Mouse (Mus musculus) c-Kit-negative CD71-positive TER-119-positive erythroid progenitor cells, embryonic 14.5 days (primary cell): ENCODE data around the gene Mier2.

ENCODE experiments used
- DNase-seq: peaks from one replicate; pipeline ENCODE4 v3.0.0-alpha.2; 2013; ENCODE audit warnings: low read depth, low spot score

The Mier2 gene

DNA sequence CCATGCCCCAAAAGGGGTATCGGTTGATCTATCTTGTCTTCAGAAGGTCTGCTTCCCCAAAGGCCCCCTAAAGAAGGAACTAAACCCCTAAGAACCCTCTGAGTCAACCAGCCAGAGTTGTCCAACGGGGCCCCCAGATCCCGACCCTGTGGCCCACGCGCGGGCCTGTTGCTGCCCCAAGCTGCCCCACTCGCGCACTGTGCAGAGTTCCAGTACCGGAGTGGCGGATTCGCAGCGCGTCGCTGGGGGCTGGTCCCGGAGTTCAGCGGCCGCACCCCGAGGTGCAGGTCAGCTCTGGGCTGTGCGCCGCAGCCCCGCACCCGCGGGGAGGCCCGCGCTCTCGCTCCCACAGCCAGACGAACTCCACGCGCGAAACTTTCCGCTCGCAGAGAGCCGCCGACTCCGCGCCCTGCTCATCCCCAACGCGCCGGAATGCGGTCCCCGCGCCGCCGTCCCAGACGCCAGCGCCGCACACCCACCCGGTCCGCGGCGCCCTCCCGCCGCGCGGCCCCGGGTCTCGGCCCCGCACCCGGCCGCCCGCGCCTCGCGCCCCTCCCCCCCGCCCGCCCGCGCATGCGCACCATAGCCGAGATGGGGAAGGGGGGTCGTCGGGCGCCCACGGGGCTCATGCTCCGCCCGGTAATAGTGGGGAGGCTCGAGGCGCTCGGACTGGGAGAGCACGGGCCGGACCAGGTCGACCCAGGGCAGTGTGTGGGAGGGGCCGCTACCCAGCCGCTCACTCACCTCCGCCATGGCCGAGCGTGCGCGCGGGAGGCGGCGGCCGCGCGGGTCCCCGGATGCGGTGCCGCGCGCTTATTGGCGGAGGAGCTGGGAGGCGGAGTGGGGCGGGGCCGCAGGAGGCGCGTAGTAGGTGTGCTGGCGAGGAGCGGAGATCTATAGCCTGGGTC is at the start of gene Mier2:
TSS of gene Mier2 (minus strand) at position 870 of the 908 bp plus-strand sequence.
- peak; percentile 24 for DNase-seq

DNA sequence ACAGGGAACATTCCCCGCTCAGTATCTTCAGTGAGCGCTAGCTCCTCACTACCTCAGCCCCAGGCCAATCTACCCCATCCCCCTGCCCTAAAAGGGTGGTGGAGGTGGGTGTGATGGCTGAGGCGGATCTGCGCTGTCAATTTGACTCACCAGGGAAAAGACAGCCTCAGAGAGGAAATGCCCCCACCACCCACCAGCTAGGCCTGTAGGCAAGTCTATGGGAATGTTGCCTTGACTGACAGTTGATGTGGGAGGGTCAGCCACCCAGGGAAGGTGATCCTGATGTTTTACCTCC is 42.9 kb upstream of the Mier2 start:
- no peak for DNase-seq

DNA sequence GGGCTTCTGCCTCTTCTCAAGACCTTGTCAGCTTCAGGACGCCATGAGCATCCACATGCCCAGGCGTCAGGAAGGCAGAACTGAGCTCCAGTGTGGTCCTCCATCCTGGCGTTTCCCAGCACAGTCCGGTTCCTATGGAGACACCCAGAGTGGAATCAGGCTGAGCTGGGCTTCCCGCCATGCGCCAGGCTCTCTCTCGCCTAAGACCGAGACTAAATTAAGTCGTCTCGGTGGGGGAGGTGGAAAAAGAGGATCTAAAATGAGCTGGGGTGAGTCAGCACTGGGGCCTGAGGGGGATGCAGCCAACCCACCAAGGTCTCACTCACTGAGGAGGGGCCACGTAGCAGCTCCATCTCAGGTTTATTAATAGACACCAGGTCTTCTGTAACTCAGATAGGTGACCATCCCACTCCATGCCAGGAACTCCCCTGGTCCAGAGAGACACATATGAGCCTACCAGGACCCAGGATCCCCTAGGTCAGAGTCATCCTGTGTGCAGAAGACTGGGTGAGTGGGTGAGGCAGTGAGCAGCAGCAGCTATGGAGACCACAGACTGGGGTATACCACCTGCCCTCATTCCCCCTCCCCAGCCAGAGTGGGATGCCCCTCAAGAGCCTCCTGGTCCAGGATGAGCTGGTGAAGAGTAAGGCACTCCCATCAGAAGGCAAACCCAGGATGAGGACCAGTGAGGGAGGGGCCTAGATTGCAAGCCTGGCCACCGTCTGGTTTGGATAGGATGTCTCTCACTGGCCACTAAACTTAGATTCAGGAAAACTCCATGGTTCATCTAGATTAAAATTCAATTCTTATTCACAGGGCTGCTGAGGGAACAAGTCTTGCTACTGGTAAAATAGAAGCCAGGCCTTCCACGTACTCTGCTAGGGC is 42.3 kb upstream of the Mier2 start:
- no peak for DNase-seq

DNA sequence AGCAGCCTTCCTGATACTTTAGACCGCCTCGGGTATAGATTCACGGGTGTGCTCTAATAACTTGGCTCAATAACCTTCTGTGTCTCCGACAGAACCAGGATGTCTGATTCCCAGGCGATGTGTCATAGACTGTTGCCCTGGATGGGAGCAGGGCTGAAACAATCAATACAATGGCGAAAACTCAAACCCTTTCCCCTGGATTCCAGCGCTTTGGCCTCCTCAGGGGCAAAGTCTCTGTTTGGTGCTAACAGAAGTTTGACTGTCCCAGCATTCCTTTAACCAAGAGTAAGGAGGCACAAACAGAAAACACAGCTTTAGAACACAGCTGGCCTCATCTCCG is 40.6 kb upstream of the Mier2 start:
- DNase-seq: no peak

DNA sequence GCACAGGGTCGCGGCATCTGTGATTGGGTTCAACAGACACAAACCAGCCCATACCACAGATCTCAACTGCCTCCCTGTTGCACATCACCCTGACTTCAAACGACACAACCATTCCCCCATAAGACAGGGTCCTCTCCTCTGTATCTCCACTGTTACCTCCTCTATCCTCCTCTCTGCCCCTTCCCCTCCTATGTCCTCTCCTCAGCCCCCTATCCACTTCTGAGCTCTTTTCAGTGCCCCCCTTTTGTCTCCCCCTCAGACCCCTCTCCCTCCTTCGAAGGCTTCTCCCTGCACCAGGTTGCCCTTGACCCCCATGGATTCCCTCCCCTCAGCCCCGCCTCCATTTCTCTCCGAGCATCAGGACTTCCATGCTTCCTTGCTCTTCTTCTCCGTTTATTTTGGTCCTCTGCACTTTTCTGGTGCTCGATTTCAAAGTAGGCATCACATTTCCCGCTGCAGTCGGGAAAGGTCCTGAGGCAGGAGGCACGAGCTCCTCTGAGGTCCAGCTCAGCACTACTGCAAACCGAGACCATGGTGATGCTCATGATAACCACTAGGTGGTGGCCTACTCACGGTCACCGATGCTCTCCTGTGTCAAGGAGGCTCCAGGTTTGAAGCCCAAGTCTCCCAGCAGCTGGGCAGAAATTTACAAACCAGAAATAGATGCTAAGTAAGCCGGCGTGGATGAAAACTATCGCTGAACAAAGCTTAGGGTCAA is 40.0 kb upstream of the Mier2 start:
- DNase-seq: no peak

DNA sequence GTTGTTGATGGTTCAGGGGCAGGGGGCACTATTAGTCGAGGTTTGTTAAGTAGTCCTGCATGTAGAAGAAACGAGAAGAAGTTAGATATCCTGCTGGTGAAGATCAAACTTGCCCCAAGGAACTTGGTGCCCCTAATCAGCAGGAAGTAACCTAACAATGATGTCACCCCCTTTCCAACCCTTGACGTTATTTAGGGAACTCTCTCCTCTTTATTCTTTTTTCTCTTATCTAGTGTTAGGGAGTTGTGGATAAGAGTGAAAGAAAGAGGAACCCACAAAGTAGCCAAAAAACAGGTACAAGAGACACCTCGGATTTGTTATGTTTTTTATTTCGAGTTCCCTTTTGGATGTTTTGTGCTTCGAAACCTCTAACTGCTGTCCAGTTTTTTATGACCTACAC is 39.1 kb upstream of the Mier2 start:
- DNase-seq: no peak

DNA sequence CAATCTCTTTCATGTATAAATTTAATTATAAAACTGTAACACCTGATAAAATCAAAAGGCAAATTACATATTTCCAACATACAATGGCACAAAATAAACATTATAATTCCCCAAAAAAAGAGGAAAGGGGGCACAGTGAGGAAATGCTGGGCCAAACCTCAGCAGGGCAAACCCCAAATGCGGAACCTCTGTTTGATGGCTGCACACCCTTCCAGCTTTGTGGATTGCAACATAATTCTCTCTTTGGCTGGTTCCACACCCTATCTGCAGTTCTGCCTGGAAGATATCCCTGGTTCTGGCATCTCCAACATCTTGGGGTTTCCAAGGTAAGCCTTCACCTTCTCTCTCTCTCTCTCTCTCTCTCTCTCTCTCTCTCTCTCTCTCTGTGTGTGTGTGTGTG is 35.7 kb upstream of the Mier2 start:
- DNase-seq: no peak

DNA sequence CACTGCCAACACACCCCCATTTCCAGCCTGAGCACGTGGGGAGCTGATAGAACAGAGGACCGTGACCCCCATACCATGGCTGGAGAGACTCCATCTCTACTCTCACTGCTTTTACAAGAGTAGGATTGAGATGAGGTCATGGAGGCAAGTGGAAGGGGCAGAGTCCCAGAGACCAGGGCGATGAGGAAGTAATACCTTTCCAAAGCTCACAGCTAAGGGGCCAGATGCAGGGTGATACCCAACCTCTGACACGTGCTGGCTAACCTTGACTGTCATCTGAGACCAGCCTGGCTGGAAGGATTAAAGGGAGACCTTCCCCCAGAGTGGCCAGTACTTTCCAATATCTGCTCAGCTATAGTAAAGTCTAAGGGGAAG is 32.7 kb upstream of the Mier2 start:
- DNase-seq: no peak

DNA sequence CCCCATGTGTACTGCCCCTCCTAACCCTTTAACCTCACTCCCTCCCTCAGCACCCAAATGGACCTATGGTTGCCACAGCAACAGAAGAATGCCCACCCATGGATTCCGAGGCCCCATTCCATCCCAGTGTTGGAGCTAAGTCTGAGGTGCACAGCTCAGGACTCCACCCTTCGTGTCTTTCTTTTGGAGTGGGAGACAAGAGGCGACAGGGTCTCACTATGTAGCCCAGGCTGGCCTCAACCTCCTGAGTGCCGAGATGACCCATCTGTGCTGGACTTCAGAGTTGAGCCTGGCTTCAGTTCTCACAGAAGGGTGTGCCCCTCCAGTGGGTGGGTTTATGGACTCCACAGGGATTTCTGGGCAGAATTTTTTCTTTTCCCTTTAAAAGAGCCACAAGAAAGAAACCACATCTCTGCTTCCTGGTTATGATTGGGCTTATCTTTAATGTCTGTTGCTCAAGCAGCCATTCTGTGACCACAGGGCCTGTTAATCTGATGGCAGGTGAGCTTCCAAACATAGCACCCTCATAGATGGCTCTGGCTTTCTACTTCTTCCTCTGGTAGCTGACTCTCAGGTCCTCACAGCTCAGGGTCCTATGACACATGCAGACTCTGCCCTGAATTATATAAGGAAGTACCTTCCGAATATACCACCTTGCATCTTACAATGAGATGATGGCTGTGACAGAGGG is 32.2 kb upstream of the Mier2 start, which contains the start of gene Theg:
TSS of gene Theg (minus strand) at position 271 of the 691 bp plus-strand sequence.
- DNase-seq: no peak

DNA sequence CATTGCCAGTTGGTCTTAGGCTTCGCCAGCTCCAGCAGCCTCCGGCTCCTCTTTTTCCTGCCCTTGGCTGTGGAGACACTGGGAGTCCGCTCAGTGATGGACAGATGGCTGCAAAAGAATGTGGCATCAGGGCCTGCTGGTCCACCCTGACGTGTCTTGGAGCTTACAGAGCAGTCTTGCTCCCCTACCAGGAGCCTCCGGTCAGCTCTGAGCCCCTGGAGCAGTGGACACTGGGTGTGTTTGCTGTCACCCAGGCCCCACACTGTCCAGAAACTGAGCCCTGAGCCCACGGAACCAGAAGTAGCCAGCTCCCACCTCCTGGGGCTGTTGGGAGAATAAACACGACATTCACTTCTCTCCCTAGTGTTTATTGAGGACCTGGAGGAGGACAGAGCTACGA is 31.2 kb upstream of the Mier2 start:
- no peak for DNase-seq

DNA sequence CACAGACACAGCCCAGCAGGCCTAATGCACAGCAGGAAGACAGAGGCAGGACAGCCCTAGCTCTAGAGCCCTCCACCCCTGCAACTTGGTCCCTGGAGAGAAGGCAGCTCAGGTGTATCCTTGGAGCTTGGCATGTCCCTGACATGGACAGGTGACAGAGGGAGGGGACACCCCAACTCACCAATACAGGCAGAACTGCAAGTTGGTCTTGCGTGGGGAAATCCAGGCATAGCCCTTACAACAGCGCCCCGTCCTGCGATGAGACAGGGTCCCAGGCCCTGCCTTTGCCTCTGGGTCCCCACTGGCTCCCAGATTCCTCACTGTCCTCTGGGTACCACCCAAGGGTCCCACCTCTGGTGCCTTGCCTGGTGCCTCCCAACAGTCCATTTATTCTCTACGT is 30.7 kb upstream of the Mier2 start:
- no peak for DNase-seq

DNA sequence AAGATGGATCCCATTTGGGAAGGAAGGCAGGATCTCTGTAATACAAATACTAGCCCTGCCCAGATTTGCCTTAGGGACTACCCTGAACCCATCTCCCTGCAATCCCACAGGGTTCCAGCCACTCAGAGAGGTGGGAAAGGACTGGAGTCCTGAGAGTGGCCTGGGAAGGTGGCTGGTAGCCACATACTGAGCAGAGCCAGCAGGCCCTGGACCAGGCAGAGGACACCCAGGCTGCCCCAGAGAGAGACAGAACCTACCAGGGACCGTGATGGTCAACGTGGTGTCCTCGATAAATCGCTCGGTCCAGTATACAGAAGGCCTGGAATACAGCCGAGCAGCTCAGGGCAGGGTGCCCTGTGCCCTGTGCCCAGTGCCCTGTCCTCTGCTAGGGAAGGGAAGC is 30.1 kb upstream of the Mier2 start:
- no peak for DNase-seq

DNA sequence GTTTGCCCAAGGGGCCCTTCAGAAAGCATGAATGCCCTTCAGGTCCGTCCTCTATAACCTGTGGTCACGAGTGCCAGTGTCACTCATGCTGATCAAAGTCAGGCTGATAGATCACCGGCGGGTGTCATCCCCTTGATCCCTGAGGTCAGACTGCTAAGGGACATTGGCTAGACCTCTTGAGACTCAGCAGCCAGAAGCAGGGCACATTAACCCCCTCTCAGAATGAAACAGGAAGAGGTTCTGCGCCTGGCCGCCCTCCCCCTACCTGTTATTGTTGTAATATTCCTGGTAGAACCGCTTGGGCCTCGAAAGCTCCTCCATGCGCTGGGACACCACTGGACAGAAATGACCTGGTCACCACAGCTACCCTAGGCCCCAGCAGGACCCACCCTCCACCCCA is 29.4 kb upstream of the Mier2 start:
- DNase-seq: no peak

DNA sequence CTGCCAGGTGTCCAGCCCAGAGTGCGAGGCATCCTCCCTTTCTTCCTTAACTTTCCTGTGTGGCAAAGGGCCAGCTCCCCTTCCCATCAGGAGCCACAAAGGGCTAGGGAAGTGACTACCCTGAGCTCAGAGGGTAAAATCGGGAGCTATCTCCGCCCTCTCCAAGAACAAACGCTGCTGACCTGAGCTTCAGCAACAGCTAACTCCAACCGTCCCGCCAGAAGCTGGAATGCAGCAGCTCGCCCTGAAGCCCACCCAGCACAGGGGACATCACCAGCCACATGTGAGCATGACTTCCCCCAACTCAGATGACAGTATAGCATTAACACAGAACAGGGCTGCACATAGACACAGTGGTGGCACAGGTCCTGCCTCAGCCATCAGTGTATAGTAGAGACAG is 29.0 kb upstream of the Mier2 start:
- no peak for DNase-seq

DNA sequence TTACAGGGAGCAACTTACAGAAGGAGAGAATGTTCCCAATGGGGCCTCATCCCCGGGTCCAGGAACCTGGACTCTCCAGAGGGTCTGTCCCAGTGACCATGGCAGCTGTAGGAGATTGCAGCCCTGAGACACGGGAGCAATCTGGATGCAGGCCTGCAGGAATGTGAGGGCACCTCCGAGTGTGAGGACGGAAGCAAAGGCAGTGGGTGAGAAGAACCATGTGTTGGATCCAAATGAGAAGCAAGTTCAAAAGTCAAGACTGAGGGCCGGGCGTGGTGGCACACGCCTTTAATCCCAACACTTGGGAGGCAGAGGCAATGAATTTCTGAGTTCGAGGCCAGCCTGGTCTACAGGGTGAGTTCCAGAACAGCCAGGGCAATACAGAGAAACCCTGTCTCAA is 26.5 kb upstream of the Mier2 start:
- no peak for DNase-seq

DNA sequence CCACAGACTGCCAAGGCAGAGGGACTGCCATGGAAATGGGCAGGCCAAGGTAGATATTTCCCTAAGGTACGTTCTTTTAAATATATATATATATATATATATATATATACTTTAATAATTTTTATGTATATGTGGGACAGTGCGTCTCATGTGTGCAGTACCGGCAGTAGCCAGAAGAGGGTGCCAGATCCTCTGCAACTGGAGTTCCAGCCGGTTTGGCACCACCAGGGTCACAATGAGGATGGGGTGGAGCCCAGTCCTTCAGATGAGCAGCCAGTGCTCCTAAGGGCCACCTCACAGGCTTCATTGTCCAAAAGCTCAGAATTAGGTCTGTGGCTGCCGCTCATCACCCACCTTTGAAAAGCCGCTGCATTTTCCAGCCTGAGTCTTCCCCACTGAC is 25.8 kb upstream of the Mier2 start:
- DNase-seq: peak; percentile 21

DNA sequence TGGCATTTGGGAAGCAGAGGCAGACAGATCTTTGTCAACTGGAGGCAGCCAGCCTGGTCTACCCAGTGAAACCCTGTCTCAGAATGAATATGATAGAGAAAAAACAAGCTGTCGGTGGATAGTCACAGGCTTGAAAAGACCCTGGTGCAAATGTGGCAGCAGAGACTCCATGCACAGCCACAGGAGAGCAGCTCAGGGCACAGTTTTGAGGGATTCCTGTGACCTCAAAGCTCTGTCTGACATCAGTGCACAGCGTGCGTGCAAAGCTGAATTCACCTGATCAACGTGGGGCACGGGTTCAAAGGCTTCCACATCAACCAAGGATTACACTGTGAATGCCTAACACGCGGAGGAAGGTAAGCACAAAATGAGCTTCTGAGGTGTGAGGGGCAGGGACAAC is 25.4 kb upstream of the Mier2 start:
- DNase-seq: no peak

DNA sequence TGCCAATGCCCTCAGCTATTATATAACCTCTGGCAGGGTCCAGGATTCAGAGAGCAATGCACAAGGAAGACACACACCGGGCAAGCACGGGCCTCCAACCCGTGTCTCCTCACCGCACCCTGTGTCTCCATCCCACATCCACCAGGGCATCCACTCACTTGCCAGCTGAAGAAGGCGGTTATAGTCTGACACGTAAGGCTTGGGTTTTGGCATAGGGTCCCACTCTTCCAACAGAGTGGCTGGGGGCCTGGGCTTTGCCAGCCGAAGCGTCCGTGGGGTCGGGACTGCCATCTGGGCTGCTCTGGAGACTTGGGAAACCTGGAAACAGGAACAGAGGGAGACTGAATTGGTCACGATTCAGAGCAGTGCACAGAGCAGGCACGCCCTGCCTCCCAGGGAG is 24.8 kb upstream of the Mier2 start:
- DNase-seq: no peak

DNA sequence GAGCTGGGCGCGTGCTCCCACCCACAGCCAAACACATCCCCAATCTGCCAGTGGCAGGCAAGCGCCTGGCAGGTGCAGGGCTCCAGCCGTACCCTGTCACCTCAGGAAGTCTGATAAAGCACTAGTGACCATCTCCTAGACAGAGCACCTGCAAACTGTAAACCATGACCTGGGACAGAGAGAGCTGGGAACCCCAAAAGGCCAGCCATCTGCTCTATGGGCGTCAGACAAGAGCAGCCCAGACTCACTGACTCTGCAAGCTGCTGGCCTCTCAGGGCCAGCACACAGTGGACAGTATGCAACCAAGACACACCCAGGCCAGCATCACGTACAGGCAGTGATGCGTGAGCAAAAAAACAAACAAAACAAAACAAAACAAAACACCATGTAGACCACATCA is 23.9 kb upstream of the Mier2 start:
- DNase-seq: no peak

DNA sequence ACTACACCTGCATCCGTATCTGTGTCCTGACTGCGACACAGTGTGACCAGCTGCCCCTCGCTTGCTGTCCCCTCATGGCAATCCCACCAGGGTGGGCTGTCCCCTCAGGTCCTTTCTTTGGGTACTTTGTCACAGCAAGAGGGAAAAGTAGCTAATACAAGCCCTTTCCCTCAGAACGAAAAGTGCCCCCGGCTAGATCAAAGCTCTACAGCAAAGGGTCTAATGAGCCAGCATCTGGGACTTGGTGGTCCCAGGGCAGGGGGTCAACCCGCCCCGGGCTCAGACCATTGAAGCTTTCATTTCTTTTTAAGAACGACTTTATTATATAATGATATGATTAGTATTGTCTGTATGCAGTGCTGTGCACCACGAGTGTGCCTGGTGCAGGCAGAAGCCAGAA is 23.3 kb upstream of the Mier2 start:
- no peak for DNase-seq

DNA sequence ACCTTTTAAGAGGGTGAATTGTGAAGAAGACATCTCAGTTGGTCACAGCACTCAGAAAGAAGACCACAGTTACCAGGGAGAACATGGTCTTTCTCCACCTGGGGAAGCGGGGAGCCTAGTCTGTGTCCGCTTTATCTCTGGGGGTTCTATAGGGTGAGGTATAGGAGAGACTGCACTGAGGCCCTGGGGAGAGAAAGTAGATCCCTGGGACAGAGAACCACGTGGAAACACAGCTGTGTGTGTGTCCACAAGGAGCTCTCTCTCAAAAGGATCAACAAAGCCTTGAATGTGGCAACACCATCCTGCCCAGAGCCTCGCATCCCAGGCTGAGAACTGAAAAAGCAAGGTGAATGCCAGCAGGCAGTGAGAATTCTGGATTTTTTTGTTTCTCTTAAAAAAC is 22.4 kb upstream of the Mier2 start:
- DNase-seq: no peak

DNA sequence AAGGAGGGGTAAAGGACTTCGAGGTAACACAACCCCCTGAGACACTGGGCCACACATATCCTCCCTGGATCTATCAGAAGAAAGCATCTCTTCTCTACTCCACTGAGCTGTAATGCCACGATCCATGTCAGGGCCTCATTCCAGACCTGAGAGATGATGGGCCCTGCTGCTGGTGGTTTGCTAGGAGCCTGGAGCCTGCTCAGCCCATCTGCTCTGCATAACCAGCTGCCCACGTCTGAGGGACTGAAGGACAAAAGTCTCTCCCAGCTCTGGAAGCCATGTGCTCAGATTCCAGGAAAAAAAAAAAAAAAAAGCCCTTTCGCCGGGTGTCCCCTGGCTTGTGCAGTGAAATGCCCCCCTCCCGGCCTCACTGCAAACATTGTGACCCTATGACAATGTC is 20.8 kb upstream of the Mier2 start:
- DNase-seq: no peak
